Mouse (Mus musculus): ENCODE measurements around the gene Lpar1. TPM values are rescaled to one million over a fixed set of nuclear protein-coding genes. Genes with fewer than 3 reads are reported as not detected.
"Not testable (repeated sequence)": the region's sequence is repeated elsewhere in the genome, so short reads cannot be mapped to it uniquely, and the experiment has no call there.

Gene Lpar1
- polyA plus RNA-seq, 1 experiment from 2014 or later: 253 TPM

- peak overlapping the region; percentile 54; the same call in 1 of the 2 replicates for H3K27ac ChIP-seq
- no peak for ATAC-seq (ENCODE audit: insufficient number of reproducible peaks, insufficient read depth, low FRiP score, low TSS enrichment, low read depth)
Measured at GRCm38 (mm10) chr4:58545888-58546432, 7.7 kb downstream of the Lpar1 start.

GRCm38 (mm10) chr4:58543171-58543570, 10.5 kb downstream of the Lpar1 start:
- Histone ChIP-seq H3K4me2 (no peak overlapping the region), H3K9me3 (no peaks in the 10 kb centered on the region), H3K36me3 (peaks cover 92% of the 10 kb centered on the region), H3K27ac (no peak overlapping the region), H3K9ac (replicated peaks) (no peak overlapping the region), H3K27me3 (no peaks in the 10 kb centered on the region), H3K4me3 (replicated peaks) (no peak overlapping the region), H3K4me1 (replicated peaks) (peaks cover 55% of the 10 kb centered on the region)
- 85% methylated on average over 3 of the region's 3 CpGs for WGBS
- ATAC-seq (ENCODE audit: insufficient number of reproducible peaks, insufficient read depth, low FRiP score, low TSS enrichment, low read depth): no peak

More at GRCm38 (mm10) chr4:58545888-58546432, 7.7 kb downstream of the Lpar1 start:
- Histone ChIP-seq H3K36me3 (peaks cover 84% of the 10 kb centered on the region), H3K9me3 (no peaks in the 10 kb centered on the region), H3K4me2 (peak overlapping the region; percentile 43; the same call in 1 of the 2 replicates), H3K27me3 (no peaks in the 10 kb centered on the region), H3K4me1 (replicated peaks) (peaks cover 67% of the 10 kb centered on the region), H3K9ac (replicated peaks) (no peak overlapping the region), H3K4me3 (replicated peaks) (no peak overlapping the region)
- WGBS: 47% methylated on average over 9 of the region's 9 CpGs

- Histone ChIP-seq H3K36me3 (peaks cover 90% of the 10 kb centered on the region), H3K4me1 (replicated peaks) (peaks cover 52% of the 10 kb centered on the region)
- not testable (repeated sequence) for H3K4me3 ChIP-seq (replicated peaks); H3K27ac ChIP-seq; H3K9me3 ChIP-seq; H3K27me3 ChIP-seq; ATAC-seq (ENCODE audit: insufficient number of reproducible peaks, insufficient read depth, low FRiP score, low TSS enrichment, low read depth); H3K4me2 ChIP-seq; H3K9ac ChIP-seq (replicated peaks)
- WGBS: 93% methylated on average over 7 of the region's 7 CpGs
Measured at GRCm38 (mm10) chr4:58542656-58543055, 11.0 kb downstream of the Lpar1 start.

- Histone ChIP-seq H3K9ac (replicated peaks) (no peak overlapping the region), H3K27me3 (no peaks in the 10 kb centered on the region), H3K4me2 (no peak overlapping the region), H3K4me1 (replicated peaks) (peaks cover 37% of the 10 kb centered on the region), H3K27ac (no peak overlapping the region), H3K4me3 (replicated peaks) (no peak overlapping the region), H3K9me3 (no peaks in the 10 kb centered on the region), H3K36me3 (peaks cover 81% of the 10 kb centered on the region)
- no peak for ATAC-seq (ENCODE audit: insufficient number of reproducible peaks, insufficient read depth, low FRiP score, low TSS enrichment, low read depth)
- whole genome bisulfite sequencing: 89% methylated on average over 3 of the region's 3 CpGs
Measured at GRCm38 (mm10) chr4:58540841-58541240, 12.9 kb downstream of the Lpar1 start.

GRCm38 (mm10) chr4:58540385-58540784, 13.3 kb downstream of the Lpar1 start:
- Histone ChIP-seq H3K9me3 (no peaks in the 10 kb centered on the region), H3K4me1 (replicated peaks) (peaks cover 35% of the 10 kb centered on the region), H3K9ac (replicated peaks) (no peak overlapping the region), H3K27me3 (no peaks in the 10 kb centered on the region), H3K4me2 (no peak overlapping the region), H3K27ac (no peak overlapping the region), H3K36me3 (peaks cover 76% of the 10 kb centered on the region), H3K4me3 (replicated peaks) (no peak overlapping the region)
- WGBS: 58% methylated on average over 8 of the region's 8 CpGs
- no peak for ATAC-seq (ENCODE audit: insufficient number of reproducible peaks, insufficient read depth, low FRiP score, low TSS enrichment, low read depth)

GRCm38 (mm10) chr4:58538696-58539095, 15.0 kb downstream of the Lpar1 start:
- no peak for ATAC-seq (ENCODE audit: insufficient number of reproducible peaks, insufficient read depth, low FRiP score, low TSS enrichment, low read depth)
- Histone ChIP-seq H3K9me3 (no peaks in the 10 kb centered on the region), H3K27ac (no peak overlapping the region), H3K4me3 (replicated peaks) (no peak overlapping the region), H3K9ac (replicated peaks) (no peak overlapping the region), H3K4me2 (no peak overlapping the region), H3K36me3 (peaks cover 61% of the 10 kb centered on the region), H3K27me3 (no peaks in the 10 kb centered on the region), H3K4me1 (replicated peaks) (peaks cover 39% of the 10 kb centered on the region)
- WGBS: 83% methylated on average over 3 of the region's 3 CpGs

GRCm38 (mm10) chr4:58535754-58536153, 17.9 kb downstream of the Lpar1 start:
- peaks cover 61% of the 10 kb centered on the region for H3K4me1 ChIP-seq (replicated peaks)
- H3K27me3 ChIP-seq: no peaks in the 10 kb centered on the region
- no peak for ATAC-seq (ENCODE audit: insufficient number of reproducible peaks, insufficient read depth, low FRiP score, low TSS enrichment, low read depth)
- no peak overlapping the region for H3K4me2 ChIP-seq
- no peak overlapping the region for H3K9ac ChIP-seq (replicated peaks)
- peaks cover 33% of the 10 kb centered on the region for H3K36me3 ChIP-seq
- WGBS: 92% methylated on average over 6 of the region's 6 CpGs
- no peak overlapping the region for H3K27ac ChIP-seq
- H3K4me3 ChIP-seq (replicated peaks): no peak overlapping the region
- H3K9me3 ChIP-seq: no peaks in the 10 kb centered on the region

- Histone ChIP-seq H3K4me3 (replicated peaks) (no peak overlapping the region), H3K27me3 (no peaks in the 10 kb centered on the region), H3K27ac (no peak overlapping the region), H3K9ac (replicated peaks) (no peak overlapping the region), H3K9me3 (no peaks in the 10 kb centered on the region), H3K36me3 (peaks cover 28% of the 10 kb centered on the region), H3K4me2 (peak overlapping the region; percentile 20; the same call in 1 of the 2 replicates), H3K4me1 (replicated peaks) (peaks cover 66% of the 10 kb centered on the region)
- ATAC-seq (ENCODE audit: insufficient number of reproducible peaks, insufficient read depth, low FRiP score, low TSS enrichment, low read depth): no peak
- WGBS: 78% methylated on average over 15 of the region's 15 CpGs
Measured at GRCm38 (mm10) chr4:58534726-58535350, 18.9 kb downstream of the Lpar1 start.

- ATAC-seq (ENCODE audit: insufficient number of reproducible peaks, insufficient read depth, low FRiP score, low TSS enrichment, low read depth): no peak
- peaks cover 21% of the 10 kb centered on the region for H3K36me3 ChIP-seq
- H3K27me3 ChIP-seq: no peaks in the 10 kb centered on the region
- no peak overlapping the region for H3K4me3 ChIP-seq (replicated peaks)
- peaks cover 72% of the 10 kb centered on the region for H3K4me1 ChIP-seq (replicated peaks)
- peak overlapping the region; percentile 20 for H3K4me2 ChIP-seq
- no peak overlapping the region for H3K9ac ChIP-seq (replicated peaks)
- H3K9me3 ChIP-seq: no peaks in the 10 kb centered on the region
- no peak overlapping the region for H3K27ac ChIP-seq
- WGBS: 27% methylated on average over 13 of the region's 13 CpGs
Measured at GRCm38 (mm10) chr4:58534141-58534571, 19.5 kb downstream of the Lpar1 start.

- no peaks in the 10 kb centered on the region for H3K27me3 ChIP-seq
- H3K4me1 ChIP-seq (replicated peaks): peaks cover 74% of the 10 kb centered on the region
- no peak for ATAC-seq (ENCODE audit: insufficient number of reproducible peaks, insufficient read depth, low FRiP score, low TSS enrichment, low read depth)
- no peak overlapping the region for H3K4me2 ChIP-seq
- no peaks in the 10 kb centered on the region for H3K9me3 ChIP-seq
- H3K36me3 ChIP-seq: peaks cover 16% of the 10 kb centered on the region
- H3K27ac ChIP-seq: no peak overlapping the region
- H3K4me3 ChIP-seq (replicated peaks): no peak overlapping the region
- 18% methylated on average over 3 of the region's 3 CpGs for WGBS
- H3K9ac ChIP-seq (replicated peaks): no peak overlapping the region
Measured at GRCm38 (mm10) chr4:58533519-58533918, 20.2 kb downstream of the Lpar1 start.

GRCm38 (mm10) chr4:58532326-58532725, 21.4 kb downstream of the Lpar1 start:
- peaks cover 70% of the 10 kb centered on the region for H3K4me1 ChIP-seq (replicated peaks)
- 51% methylated on average over 3 of the region's 3 CpGs for WGBS
- no peak for ATAC-seq (ENCODE audit: insufficient number of reproducible peaks, insufficient read depth, low FRiP score, low TSS enrichment, low read depth)

More at GRCm38 (mm10) chr4:58532326-58532725, 21.4 kb downstream of the Lpar1 start:
- Histone ChIP-seq H3K4me3 (replicated peaks) (no peak overlapping the region), H3K9ac (replicated peaks) (no peak overlapping the region), H3K27ac (no peak overlapping the region), H3K4me2 (no peak overlapping the region), H3K27me3 (no peaks in the 10 kb centered on the region), H3K9me3 (no peaks in the 10 kb centered on the region), H3K36me3 (peaks cover 5% of the 10 kb centered on the region)
